Mouse (Mus musculus): ENCODE data around the gene Commd9. TPM values are rescaled to one million over a fixed set of nuclear protein-coding genes. Genes with fewer than 3 reads are reported as not detected.

Commd9 gene
- polyA plus RNA-seq, 1 experiment from 2014 or later, result 62.7 TPM

Other genes starting within 250 kb of the Commd9 start
- gene Rag1, start 236.7 kb upstream of the Commd9 start, polyA plus RNA-seq (2014; fragmentation: Nextera tagmentation; extraction: Ambion mirVana), result 0.06 TPM in 1 of 2 replicates, not detected in the other
- gene B230118H07Rik, start 236.7 kb upstream of the Commd9 start, polyA plus RNA-seq (2014; fragmentation: Nextera tagmentation; extraction: Ambion mirVana), result 56.7 and 63.4 TPM in 2 replicates
- 14.0 and 14.2 TPM in 2 replicates for gene Traf6, start 207.8 kb upstream of the Commd9 start, polyA plus RNA-seq (2014; fragmentation: Nextera tagmentation; extraction: Ambion mirVana)
- gene Prr5l, start 3.2 kb upstream of the Commd9 start, polyA plus RNA-seq (2014; fragmentation: Nextera tagmentation; extraction: Ambion mirVana), result 8.2 and 10.5 TPM in 2 replicates